Mouse (Mus musculus) liver, adult 2 months (tissue): ENCODE results near the gene Ddi2. TPM values are rescaled to one million over a fixed set of nuclear protein-coding genes. Genes with fewer than 3 reads are reported as not detected.

Experiments
- DNase-seq: peaks from one replicate; pipeline ENCODE4 v3.0.0-alpha.2; 2011; ENCODE audit warnings: low read depth, low spot score; ENCODE audit errors: extremely low read depth
- H3K27ac ChIP-seq: fragments of 200-500 bp; replicated peaks from 2 replicates; pipeline ENCODE4 v1.5.1; 2012; ENCODE audit warnings: low read depth, mild to moderate bottlenecking, control low read depth, inconsistent platforms, low read length; ENCODE audit not compliant: insufficient read depth
- H3K27me3 ChIP-seq: fragments of 200-500 bp; 2 replicates; pipeline ENCODE4 v1.6.1; 2012; ENCODE audit warnings: mild to moderate bottlenecking, moderate library complexity, low read length, inconsistent platforms; ENCODE audit not compliant: control insufficient read depth, insufficient read depth
- H3K36me3 ChIP-seq: fragments of 200-500 bp; 2 replicates; pipeline ENCODE4 v1.6.1; 2012; ENCODE audit warnings: low read length, inconsistent platforms; ENCODE audit not compliant: control insufficient read depth, insufficient read depth
- H3K4me1 ChIP-seq: fragments of 200-500 bp; 2 replicates; pipeline ENCODE4 v1.6.1; 2011; ENCODE audit warnings: low read length; ENCODE audit not compliant: control insufficient read depth, insufficient read depth
- H3K4me3 ChIP-seq: fragments of 200-500 bp; 2 replicates; pipeline ENCODE4 v1.5.1; 2011; ENCODE audit warnings: low read depth, mild to moderate bottlenecking, control low read depth, low read length, moderate library complexity; ENCODE audit not compliant: insufficient read depth
- H3K79me2 ChIP-seq: fragments of 200-500 bp; 2 replicates; pipeline ENCODE4 v1.6.1; 2012; ENCODE audit warnings: inconsistent platforms, mild to moderate bottlenecking, low read length, moderate library complexity; ENCODE audit not compliant: control insufficient read depth, insufficient read depth
- H3K9ac ChIP-seq: fragments of 200-500 bp; 2 replicates; pipeline ENCODE4 v1.6.1; 2012; ENCODE audit warnings: low read depth, mild to moderate bottlenecking, control low read depth, inconsistent platforms, low read length
- CTCF ChIP-seq: fragments of 200-500 bp; IDR thresholded peaks from 2 replicates; pipeline ENCODE4 v1.5.1; 2011; ENCODE audit warnings: low read depth, low read length, control low read depth
- POLR2A ChIP-seq: fragments of 200-500 bp; IDR thresholded peaks from 2 replicates; pipeline ENCODE4 v1.6.1; 2011; ENCODE audit warnings: low read length, control low read depth; ENCODE audit not compliant: insufficient read depth; ENCODE audit errors: extremely low read depth
- WGBS: fragments of 180-500 bp; shearing (Covaris S2); methylation state at CpG from one replicate; pipeline ENCODE4 v1.1.7; 2018; 5-methylcytosine and 5-hydroxymethylcytosine counted together
- polyA plus RNA-seq: library from polyadenylated mRNA; depleted of rRNA; stranded (reverse); fragments of >200 nt; gene quantifications from 2 replicates; pipeline ENCODE4 v1.2.3, GENCODE M21; 2012
- total RNA-seq: library from RNA; depleted of rRNA; stranded (reverse); fragments of >200 nt; gene quantifications from 2 replicates; pipeline ENCODE4 v1.2.3, GENCODE M21; 2014

Gene Ddi2
- total and polyA plus RNA-seq, 2 experiments: 51.2 to 59.2 TPM

- Histone ChIP-seq H3K27ac (no peak overlapping the region), H3K27me3 (no peaks in the 10 kb centered on the region), H3K4me3 (no peak overlapping the region), H3K36me3 (peaks cover 38% of the 10 kb centered on the region), H3K9ac (no peak overlapping the region), H3K4me1 (no peaks in the 10 kb centered on the region), H3K79me2 (no peaks in the 10 kb centered on the region)
- TF ChIP-seq CTCF (no peak), POLR2A (no peak)
- 85% methylated on average over 6 of the region's 6 CpGs for WGBS
- DNase-seq: no peak
Measured at GRCm38 (mm10) chr4:141758874-141759542, 35.8 kb upstream of the Ddi2 start.

GRCm38 (mm10) chr4:141757124-141757523 lies 33.9 kb upstream of the Ddi2 start:
- H3K36me3 ChIP-seq: peaks cover 39% of the 10 kb centered on the region
- 0 out of 2 replicates have a peak, but pooled peaks cover 2% of the 10 kb centered on the region for H3K79me2 ChIP-seq
- H3K27ac ChIP-seq: no peak overlapping the region
- TF ChIP-seq POLR2A: no peak
- no peak for TF ChIP-seq CTCF
- H3K9ac ChIP-seq: no peak overlapping the region
- 88% methylated on average over 3 of the region's 3 CpGs for WGBS
- H3K4me1 ChIP-seq: no peaks in the 10 kb centered on the region
- no peak overlapping the region for H3K4me3 ChIP-seq
- no peak for DNase-seq
- no peaks in the 10 kb centered on the region for H3K27me3 ChIP-seq

- no peak overlapping the region for H3K9ac ChIP-seq
- peaks cover 39% of the 10 kb centered on the region for H3K36me3 ChIP-seq
- 92% methylated on average over 19 of the region's 19 CpGs for WGBS
- H3K4me1 ChIP-seq: peaks cover 6% of the 10 kb centered on the region; the same call in 1 of the 2 replicates
- H3K27me3 ChIP-seq: no peaks in the 10 kb centered on the region
- TF ChIP-seq CTCF (no peak), POLR2A (no peak)
- peaks cover 5% of the 10 kb centered on the region; the same call in 1 of the 2 replicates for H3K79me2 ChIP-seq
- no peak overlapping the region for H3K4me3 ChIP-seq
- H3K27ac ChIP-seq: no peak overlapping the region
- no peak for DNase-seq
Measured at GRCm38 (mm10) chr4:141755375-141755930, 32.2 kb upstream of the Ddi2 start.

- H3K79me2 ChIP-seq: peaks cover 11% of the 10 kb centered on the region; the same call in 1 of the 2 replicates
- TF ChIP-seq POLR2A (no peak), CTCF (no peak)
- H3K27me3 ChIP-seq: no peaks in the 10 kb centered on the region
- no peak overlapping the region for H3K27ac ChIP-seq
- no peak overlapping the region for H3K9ac ChIP-seq
- 53% methylated on average over 4 of the region's 4 CpGs for WGBS
- peaks cover 22% of the 10 kb centered on the region for H3K36me3 ChIP-seq
- DNase-seq: no peak
- peaks cover 16% of the 10 kb centered on the region for H3K4me1 ChIP-seq
- H3K4me3 ChIP-seq: no peak overlapping the region
Measured at GRCm38 (mm10) chr4:141752076-141752421, 28.8 kb upstream of the Ddi2 start.

- no peak overlapping the region for H3K4me3 ChIP-seq
- 43% methylated on average over 4 of the region's 4 CpGs for WGBS
- H3K27ac ChIP-seq: 0 out of 2 replicates have a peak overlapping the region, but pooled peaks have one; percentile 17
- H3K27me3 ChIP-seq: no peaks in the 10 kb centered on the region
- peaks cover 19% of the 10 kb centered on the region for H3K36me3 ChIP-seq
- H3K9ac ChIP-seq: no peak overlapping the region
- peak; percentile 69 for DNase-seq
- peaks cover 15% of the 10 kb centered on the region; the same call in 1 of the 2 replicates for H3K79me2 ChIP-seq
- peaks cover 16% of the 10 kb centered on the region for H3K4me1 ChIP-seq
- TF ChIP-seq CTCF: no peak
- TF ChIP-seq POLR2A: no peak
Measured at GRCm38 (mm10) chr4:141751419-141752075, 28.3 kb upstream of the Ddi2 start.
